In genomic region chr9:119031772-119032171, GRCm38 (mm10) we compare ENCODE assay signal across 9 mouse cellular contexts. TPM values are rescaled to one million over a fixed set of nuclear protein-coding genes. Genes with fewer than 3 reads are reported as not detected.
A peak's percentile ranks its signal among the peaks of the same experiment; 100 is the strongest.
DNase-seq lines count a peak whose midpoint lies in the region; ATAC-seq and TF ChIP-seq lines count a peak whose summit lies in the region.
"Had no signal": no experiment of that assay in that cellular context is flagged by ENCODE, and none has a peak within 500 bp of the region (broad histone marks: within the 10 kb centered on the region; RNA-seq: fewer than 3 reads in every experiment).

No protein-coding gene starts in this region.

- intact Hi-C loops in left cerebral cortex, postnatal 25 days (cut with DNase I), result loop anchor here (2.0 kb wide), 2 partner anchors 23 to 105 kb away; partner anchors contain the start of gene Ctdspl

- ATAC-seq in forebrain, embryonic 13.5 days, result no peak
- no peak for ATAC-seq in forebrain, postnatal 0 days
- 0 out of 2 replicates have a peak, but pooled peaks have one; percentile 23 for ATAC-seq in heart, embryonic 12.5 days (ENCODE audit: insufficient number of reproducible peaks, low FRiP score)
- ATAC-seq in limb, embryonic 14.5 days (ENCODE audit: low FRiP score, low read depth), result no peak

- no peak overlapping the region for H3K4me2 ChIP-seq in forebrain, embryonic 13.5 days
- no peak overlapping the region for H3K4me2 ChIP-seq in forebrain, postnatal 0 days (ENCODE audit: low read depth)
- H3K4me2 ChIP-seq in heart, embryonic 12.5 days, result no peak overlapping the region
- no peak overlapping the region for H3K4me2 ChIP-seq in limb, embryonic 14.5 days (replicated peaks; ENCODE audit: low read depth, low read length, severe bottlenecking)

- peaks cover 52% of the 10 kb centered on the region for H3K4me1 ChIP-seq in forebrain, embryonic 13.5 days
- peaks cover 14% of the 10 kb centered on the region; the same call in 1 of the 2 replicates for H3K4me1 ChIP-seq in forebrain, postnatal 0 days (ENCODE audit: insufficient read depth)
- peaks cover 30% of the 10 kb centered on the region for H3K4me1 ChIP-seq in heart, embryonic 12.5 days (replicated peaks)
- H3K4me1 ChIP-seq in limb, embryonic 14.5 days (ENCODE audit: control insufficient read depth, insufficient read depth, low read length), result peaks cover 50% of the 10 kb centered on the region

- 0 out of 2 replicates have a peak overlapping the region, but pooled peaks have one; percentile 34 for H3K9ac ChIP-seq in forebrain, embryonic 13.5 days
- H3K9ac ChIP-seq in forebrain, postnatal 0 days, result no peak overlapping the region
- 0 out of 2 replicates have a peak overlapping the region, but pooled peaks have one; percentile 35 for H3K9ac ChIP-seq in heart, embryonic 12.5 days
- 0 out of 2 replicates have a peak overlapping the region, but pooled peaks have one; percentile 17 for H3K9ac ChIP-seq in limb, embryonic 14.5 days (ENCODE audit: low read depth, low read length, severe bottlenecking)

- H3K36me3 ChIP-seq in forebrain, embryonic 13.5 days (ENCODE audit: poor library complexity, severe bottlenecking), result peaks cover 5% of the 10 kb centered on the region; the same call in 1 of the 2 replicates
- H3K36me3 ChIP-seq in forebrain, postnatal 0 days (ENCODE audit: insufficient read depth), result no peaks in the 10 kb centered on the region; the same call in 1 of the 2 replicates
- H3K36me3 ChIP-seq in heart, embryonic 12.5 days, result peaks cover 41% of the 10 kb centered on the region
- H3K36me3 ChIP-seq in limb, embryonic 14.5 days (ENCODE audit: control insufficient read depth, insufficient read depth, low read length), result peaks cover 56% of the 10 kb centered on the region

- no peak for TF ChIP-seq POLR2A in limb, embryonic 14.5 days (IDR thresholded peaks at IDR 0.05; ENCODE audit: borderline replicate concordance, extremely low read depth, insufficient read depth, insufficient read length)

- WGBS in forebrain, embryonic 13.5 days, result 83% methylated on average over 14 of the region's 14 CpGs
- WGBS in forebrain, postnatal 0 days, result 83% methylated on average over 14 of the region's 14 CpGs
- WGBS in heart, embryonic 12.5 days, result 78% methylated on average over 14 of the region's 14 CpGs
- 46% methylated on average over 14 of the region's 14 CpGs for WGBS in limb, embryonic 14.5 days

- no peaks in the 10 kb centered on the region for H3K27me3 ChIP-seq in forebrain, embryonic 13.5 days
- H3K27me3 ChIP-seq in forebrain, postnatal 0 days (ENCODE audit: insufficient read depth, low read length), result no peaks in the 10 kb centered on the region
- H3K27me3 ChIP-seq in heart, embryonic 12.5 days (replicated peaks), result no peaks in the 10 kb centered on the region
- H3K27me3 ChIP-seq in limb, embryonic 14.5 days (ENCODE audit: control insufficient read depth, insufficient read depth, low read length), result no peaks in the 10 kb centered on the region

- no peak overlapping the region for H3K4me3 ChIP-seq in forebrain, embryonic 13.5 days
- no peak overlapping the region for H3K4me3 ChIP-seq in forebrain, postnatal 0 days (ENCODE audit: low read depth, low read length)
- no peak overlapping the region for H3K4me3 ChIP-seq in heart, embryonic 12.5 days
- H3K4me3 ChIP-seq in limb, embryonic 14.5 days (replicated peaks; ENCODE audit: low read length), result no peak overlapping the region

- no peak for DNase-seq in forebrain, postnatal 0 days
- DNase-seq in adrenal gland, postnatal 36 days, result peak; percentile 36 to 69
- DNase-seq in limb, embryonic 14.5 days (ENCODE audit: low spot score), result no peak
- DNase-seq in frontal cortex, postnatal 36 days (ENCODE audit: low spot score in 2 of 2), result no peak
- no peak for DNase-seq in left cerebral cortex, postnatal 25 days (ENCODE audit: low spot score in 2 of 2)
- no peak for DNase-seq in spleen, adult 12 weeks (ENCODE audit: low spot score)
- DNase-seq: layer of hippocampus, postnatal 36 days had no signal

- TF ChIP-seq CTCF in forebrain, postnatal 0 days (IDR thresholded peaks at IDR 0.05; ENCODE audit: low read depth), result no peak

- H3K27ac ChIP-seq in forebrain, embryonic 13.5 days, result peak overlapping the region; percentile 44; the same call in 1 of the 2 replicates
- no peak overlapping the region for H3K27ac ChIP-seq in forebrain, postnatal 0 days (ENCODE audit: low read depth, low read length)
- H3K27ac ChIP-seq in heart, embryonic 12.5 days (ENCODE audit: poor library complexity, severe bottlenecking), result no peak overlapping the region
- H3K27ac ChIP-seq in limb, embryonic 14.5 days (replicated peaks; ENCODE audit: low read depth, low read length), result peak overlapping the region; percentile 77

- no peaks in the 10 kb centered on the region for H3K9me3 ChIP-seq in forebrain, embryonic 13.5 days (replicated peaks)
- H3K9me3 ChIP-seq in forebrain, postnatal 0 days (ENCODE audit: low read length), result no peaks in the 10 kb centered on the region
- H3K9me3 ChIP-seq in heart, embryonic 12.5 days (replicated peaks), result no peaks in the 10 kb centered on the region
- no peaks in the 10 kb centered on the region for H3K9me3 ChIP-seq in limb, embryonic 14.5 days (ENCODE audit: control insufficient read depth, low read length)

RNA-seq across cellular contexts. Expression of gene Vill, which starts 20.8 kb away (rescaled TPM):
- polyA plus RNA-seq in forebrain, embryonic 13.5 days (2015; fragmentation: Nextera tagmentation; extraction: Ambion mirVana), result 3.9 and 4.3 TPM in 2 replicates
- total RNA-seq in forebrain, postnatal 0 days (2014; rRNA removed), result 3.3 and 6.5 TPM in 2 replicates
- polyA plus RNA-seq in forebrain, postnatal 0 days (2015; fragmentation: Nextera tagmentation; extraction: Ambion mirVana), result 2.7 and 3.8 TPM in 2 replicates
- total RNA-seq in adrenal gland, postnatal 36 days (2021), result 1 to 10 TPM in 1 of 2 experiments, under 1 TPM in 1; 0.66 to 1.4 TPM
- 14.3 and 15.3 TPM in 2 replicates for polyA plus RNA-seq in heart, embryonic 12.5 days (2016; fragmentation: Nextera tagmentation; extraction: Ambion mirVana)
- 49.8 and 68.2 TPM in 2 replicates for polyA plus RNA-seq in limb, embryonic 14.5 days (2012; rRNA removed)
- polyA plus RNA-seq in limb, embryonic 14.5 days (2014; fragmentation: Nextera tagmentation; extraction: Ambion mirVana), result 25.2 and 29.0 TPM in 2 replicates
- 1 to 10 TPM; 3.3 to 6.0 TPM for total RNA-seq in left cerebral cortex, postnatal 25 days (2021)

Comparison
In these comparisons a context has a peak if more than half of its experiments do, and no peak if none do; other contexts are left out.
1. H3K27ac ChIP-seq: peak in forebrain, embryonic 13.5 days (single experiment) and limb, embryonic 14.5 days (single experiment); none in forebrain, postnatal 0 days (single experiment) and heart, embryonic 12.5 days (single experiment).
2. DNase-seq: peak in adrenal gland, postnatal 36 days (2 of 2); none in forebrain, postnatal 0 days (single experiment), limb, embryonic 14.5 days (single experiment), frontal cortex, postnatal 36 days (0 of 2), left cerebral cortex, postnatal 25 days (0 of 2) and spleen, adult 12 weeks (single experiment).